Mouse (Mus musculus) right cerebral cortex, postnatal 10 days (tissue): ENCODE data around the gene Lyrm1.
A peak's percentile ranks its signal among the peaks of the same experiment; 100 is the strongest.

Experiments
- DNase-seq, 2 experiments: peaks; one replicate each; pipeline ENCODE4 v3.0.0; 2021; ENCODE audit warnings: low spot score in 2 of 2

Lyrm1 gene

GRCm38 (mm10) chr7:119965205-119965604 lies 69.5 kb downstream of the Lyrm1 start:
- no peak for DNase-seq

GRCm38 (mm10) chr7:119965651-119966395 lies 70.2 kb downstream of the Lyrm1 start:
- no peak for DNase-seq

- no peak for DNase-seq
Measured at GRCm38 (mm10) chr7:119969320-119969719, 73.7 kb downstream of the Lyrm1 start.

GRCm38 (mm10) chr7:119974214-119974613 lies 78.6 kb downstream of the Lyrm1 start:
- no peak for DNase-seq

GRCm38 (mm10) chr7:119976256-119976655 lies 80.6 kb downstream of the Lyrm1 start:
- DNase-seq, result no peak

- DNase-seq, result no peak
Measured at GRCm38 (mm10) chr7:119977574-119977973, 81.9 kb downstream of the Lyrm1 start.

GRCm38 (mm10) chr7:119978576-119978975 lies 82.9 kb downstream of the Lyrm1 start:
- DNase-seq, result no peak

- no peak for DNase-seq
Measured at GRCm38 (mm10) chr7:119980170-119980569, 84.5 kb downstream of the Lyrm1 start.

- peak; percentile 29 to 43 for DNase-seq
Measured at GRCm38 (mm10) chr7:119985279-119985912, 89.7 kb downstream of the Lyrm1 start.

- DNase-seq, result no peak
Measured at GRCm38 (mm10) chr7:119997066-119997465, 101.4 kb downstream of the Lyrm1 start.
